Mouse (Mus musculus) limb, embryonic 11.5 days (tissue): ENCODE measurements around the gene Mfsd1. TPM values are rescaled to one million over a fixed set of nuclear protein-coding genes. Genes with fewer than 3 reads are reported as not detected.

Experiments
- ATAC-seq: fragments of 200-750 bp; cut with Nextera tagmentation; 2 replicates; pipeline ENCODE4 v1.8.0; 2017; ENCODE audit warnings: low read depth; ENCODE audit not compliant: insufficient number of reproducible peaks, low FRiP score, low TSS enrichment
- DNase-seq: peaks from one replicate; pipeline ENCODE4 v3.0.0-alpha.2; 2015; ENCODE audit warnings: low spot score
- H3K27ac ChIP-seq: fragments of 300-500 bp; sonication (generic); replicated peaks from 2 replicates; pipeline ENCODE4 v1.5.1; 2014; ENCODE audit warnings: low read depth, mild to moderate bottlenecking, low read length
- H3K27me3 ChIP-seq: fragments of 300-500 bp; sonication (generic); 2 replicates; pipeline ENCODE4 v1.6.1; 2014; ENCODE audit warnings: mild to moderate bottlenecking, low read length, mixed read lengths; ENCODE audit not compliant: control insufficient read depth, insufficient read depth
- H3K36me3 ChIP-seq: fragments of 300-500 bp; sonication (generic); 2 replicates; pipeline ENCODE4 v1.6.1; 2014; ENCODE audit warnings: mild to moderate bottlenecking, low read length, moderate library complexity, mixed read lengths; ENCODE audit not compliant: control insufficient read depth, insufficient read depth
- H3K4me1 ChIP-seq: fragments of 300-500 bp; sonication (generic); 2 replicates; pipeline ENCODE4 v1.6.1; 2014; ENCODE audit warnings: low read length, mixed read lengths; ENCODE audit not compliant: control insufficient read depth, insufficient read depth
- H3K4me2 ChIP-seq: fragments of 300-500 bp; sonication (generic); 2 replicates; pipeline ENCODE4 v1.6.1; 2014; ENCODE audit warnings: low read depth, mild to moderate bottlenecking, moderate library complexity; ENCODE audit not compliant: severe bottlenecking
- H3K4me3 ChIP-seq: fragments of 300-500 bp; sonication (generic); 2 replicates; pipeline ENCODE4 v1.5.1; 2014; ENCODE audit warnings: low read depth, low read length
- H3K9ac ChIP-seq: fragments of 300-500 bp; sonication (generic); 2 replicates; pipeline ENCODE4 v1.6.1; 2014; ENCODE audit warnings: mild to moderate bottlenecking, low read length
- H3K9me3 ChIP-seq: fragments of 300-500 bp; sonication (generic); 2 replicates; pipeline ENCODE4 v1.6.1; 2016; ENCODE audit warnings: low read length; ENCODE audit not compliant: control insufficient read depth
- WGBS: fragments of 180-500 bp; shearing (Covaris S2); extraction: QIAGEN DNeasy Blood & Tissue Kit; methylation state at CpG from one replicate; pipeline ENCODE4 v1.1.7; 2014; 5-methylcytosine and 5-hydroxymethylcytosine counted together
- polyA plus RNA-seq: library from polyadenylated mRNA; unstranded; fragments of >200 nt; fragmentation: Nextera tagmentation; extraction: Ambion mirVana; gene quantifications from 2 replicates; pipeline ENCODE4 v1.2.1, GENCODE M21; 2014

The Mfsd1 gene
- polyA plus RNA-seq, 1 experiment from 2014 or later, result 62.6 TPM

DNA sequence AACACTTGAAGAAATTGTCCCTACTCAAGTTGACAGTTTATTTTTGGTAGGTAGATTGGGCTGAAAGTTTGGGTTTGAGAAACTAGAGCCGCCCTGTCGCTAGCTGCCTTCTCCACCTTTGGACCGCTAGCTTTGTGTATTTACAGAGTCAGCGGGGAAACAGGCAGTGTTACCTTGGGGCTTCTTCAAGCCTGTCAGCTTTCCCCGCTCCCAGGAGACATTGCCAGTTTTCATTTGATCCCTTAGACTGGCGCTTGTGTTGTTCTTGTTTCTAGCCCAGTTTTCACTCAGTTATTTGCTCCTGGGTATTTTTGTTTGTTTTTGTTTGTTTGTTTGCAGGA, 1.3 kb downstream of the Mfsd1 start:
- H3K4me2 ChIP-seq, result peak overlapping the region; percentile 88; the same call in 1 of the 2 replicates
- 85% methylated on average over 6 of the region's 6 CpGs for WGBS
- no peak overlapping the region for H3K4me3 ChIP-seq

DNA sequence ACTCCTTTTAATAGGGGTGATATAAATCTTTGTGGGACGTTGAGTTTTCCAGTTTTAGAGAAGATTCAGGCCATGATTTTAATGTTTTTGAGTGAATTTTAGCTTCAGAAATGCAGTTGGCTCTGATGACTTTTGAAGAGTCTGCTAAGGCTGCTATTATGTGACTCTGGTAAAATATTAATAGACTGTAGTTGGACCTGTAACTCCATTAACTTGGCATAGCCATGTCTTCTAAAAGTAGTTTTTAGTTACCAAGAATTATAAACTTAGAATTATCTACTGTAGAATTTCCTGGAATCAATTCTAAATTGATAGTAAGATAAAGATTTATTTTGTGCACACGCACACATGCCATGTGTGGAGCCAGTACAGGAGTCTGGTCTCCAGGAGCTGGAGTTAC, 4.0 kb downstream of the Mfsd1 start:
- no peaks in the 10 kb centered on the region for H3K27me3 ChIP-seq
- H3K4me1 ChIP-seq, result no peaks in the 10 kb centered on the region
- H3K27ac ChIP-seq, result no peak overlapping the region
- H3K9me3 ChIP-seq, result no peaks in the 10 kb centered on the region
- no peak overlapping the region for H3K9ac ChIP-seq
- no peak for ATAC-seq
- no peak overlapping the region for H3K4me3 ChIP-seq
- no peak overlapping the region for H3K4me2 ChIP-seq
- WGBS, result 93% methylated on average over 2 of the region's 2 CpGs
- peaks cover 6% of the 10 kb centered on the region; the same call in 1 of the 2 replicates for H3K36me3 ChIP-seq
- DNase-seq, result no peak

More for the DNA sequence above, 1.3 kb downstream of the Mfsd1 start:
- Histone ChIP-seq H3K9me3 (no peaks in the 10 kb centered on the region), H3K4me1 (no peaks in the 10 kb centered on the region), H3K27me3 (no peaks in the 10 kb centered on the region), H3K27ac (no peak overlapping the region), H3K36me3 (peaks cover 6% of the 10 kb centered on the region; the same call in 1 of the 2 replicates), H3K9ac (no peak overlapping the region)
- ATAC-seq (no peak), DNase-seq (no peak)

DNA sequence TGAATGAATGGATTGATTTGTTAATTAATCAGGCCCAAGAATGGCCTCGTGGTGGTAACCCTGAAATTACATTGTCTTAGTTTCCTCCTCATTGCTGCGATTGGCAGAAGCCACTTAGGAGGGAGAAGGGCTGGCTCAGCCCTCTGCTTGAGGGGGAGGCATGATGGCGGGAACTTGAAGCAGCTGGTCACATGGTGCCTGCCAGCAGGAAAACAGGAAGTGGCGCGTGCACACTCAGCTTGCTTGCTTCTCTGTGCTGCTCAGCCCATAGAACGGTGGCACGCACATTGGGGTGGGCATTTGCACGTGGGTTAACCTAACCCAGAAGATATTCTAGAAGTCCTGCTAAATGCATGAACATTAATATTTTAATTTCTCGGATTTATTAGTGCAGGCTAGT, 4.9 kb downstream of the Mfsd1 start:
- Histone ChIP-seq H3K4me3 (no peak overlapping the region), H3K4me1 (no peaks in the 10 kb centered on the region), H3K36me3 (peaks cover 6% of the 10 kb centered on the region; the same call in 1 of the 2 replicates), H3K27me3 (no peaks in the 10 kb centered on the region), H3K4me2 (no peak overlapping the region), H3K27ac (no peak overlapping the region), H3K9me3 (no peaks in the 10 kb centered on the region), H3K9ac (no peak overlapping the region)
- DNase-seq (no peak), ATAC-seq (no peak)
- WGBS, result 86% methylated on average over 9 of the region's 9 CpGs

DNA sequence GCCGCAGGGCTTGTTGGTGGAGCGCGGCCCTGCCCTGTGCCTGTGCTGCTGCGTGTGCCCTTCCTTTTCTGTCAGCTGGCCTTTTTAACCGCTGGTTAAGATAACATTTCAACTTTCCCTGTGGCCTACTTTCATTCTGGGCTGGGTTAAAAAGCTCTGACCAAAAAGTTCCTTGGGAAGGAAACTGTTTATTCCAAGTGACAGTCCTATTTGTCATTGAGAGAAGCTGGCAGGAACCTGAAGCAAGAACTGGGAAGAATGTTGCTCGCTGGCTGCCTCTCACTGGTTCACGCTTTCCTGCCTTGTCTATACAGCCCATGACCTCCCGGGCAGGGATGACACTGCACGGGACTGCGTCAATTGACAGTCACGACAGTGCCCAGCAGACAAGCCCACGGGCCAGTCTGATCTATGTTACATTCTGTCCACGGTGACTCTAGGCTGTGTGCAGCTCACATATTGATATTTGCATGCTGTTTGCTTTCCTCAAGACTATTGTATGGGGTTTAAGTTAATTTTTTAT, 19.1 kb downstream of the Mfsd1 start:
- ATAC-seq, result no peak

DNA sequence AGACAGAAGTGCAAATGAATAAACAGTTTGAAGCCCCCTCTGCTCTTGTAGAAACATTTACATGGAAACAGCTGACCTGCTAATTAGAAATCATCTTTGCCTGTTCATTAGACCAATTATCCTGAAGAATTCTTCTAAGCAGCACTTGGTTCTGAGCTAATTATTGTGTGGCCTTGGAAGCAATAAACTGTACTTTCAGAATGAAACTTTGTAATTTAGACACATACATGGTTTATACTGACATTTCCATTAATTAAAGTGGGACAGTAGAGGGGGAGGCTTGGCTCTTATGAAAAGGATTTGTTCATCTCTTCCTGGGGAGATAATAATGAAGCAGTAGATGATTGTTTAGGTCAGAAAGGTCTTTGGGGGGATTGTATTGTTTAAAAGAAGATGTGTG, 35.7 kb downstream of the Mfsd1 start:
- no peaks in the 10 kb centered on the region for H3K27me3 ChIP-seq
- no peak overlapping the region for H3K9ac ChIP-seq
- no peak for DNase-seq
- H3K27ac ChIP-seq, result no peak overlapping the region
- no peaks in the 10 kb centered on the region for H3K9me3 ChIP-seq
- no peak overlapping the region for H3K4me2 ChIP-seq
- peaks cover 3% of the 10 kb centered on the region; the same call in 1 of the 2 replicates for H3K4me1 ChIP-seq
- ATAC-seq, result no peak
- H3K36me3 ChIP-seq, result no peaks in the 10 kb centered on the region
- no peak overlapping the region for H3K4me3 ChIP-seq

More for the DNA sequence above, 19.1 kb downstream of the Mfsd1 start:
- Histone ChIP-seq H3K9me3 (no peaks in the 10 kb centered on the region), H3K9ac (no peak overlapping the region), H3K27ac (no peak overlapping the region), H3K27me3 (no peaks in the 10 kb centered on the region), H3K4me1 (no peaks in the 10 kb centered on the region), H3K4me2 (no peak overlapping the region), H3K4me3 (no peak overlapping the region), H3K36me3 (peaks cover 11% of the 10 kb centered on the region; the same call in 1 of the 2 replicates)
- 89% methylated on average over 13 of the region's 13 CpGs for WGBS
- no peak for DNase-seq

DNA sequence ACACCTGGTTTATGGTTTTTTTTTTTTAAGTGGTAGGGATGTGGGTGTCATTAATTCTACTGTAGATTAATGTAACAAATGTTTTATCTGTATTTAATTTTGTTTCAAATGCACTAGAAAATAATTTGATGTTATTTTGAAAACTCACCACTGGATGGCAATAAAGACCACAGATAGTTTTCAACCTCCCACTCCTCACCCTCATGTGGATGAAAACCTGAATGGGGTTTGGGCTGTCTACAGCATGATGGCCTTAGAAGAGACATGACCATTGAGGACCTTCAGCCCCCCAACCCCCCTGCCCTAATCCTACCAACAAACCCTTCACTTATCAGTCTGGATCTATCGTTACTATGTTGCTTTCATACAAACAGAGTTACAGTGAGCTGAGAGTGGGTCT, 42.1 kb downstream of the Mfsd1 start:
- H3K9me3 ChIP-seq, result no peaks in the 10 kb centered on the region
- ATAC-seq (no peak), DNase-seq (no peak)
- H3K27me3 ChIP-seq, result no peaks in the 10 kb centered on the region
- no peak overlapping the region for H3K9ac ChIP-seq
- H3K4me2 ChIP-seq, result no peak overlapping the region
- H3K27ac ChIP-seq, result no peak overlapping the region
- WGBS, result 97% methylated on average over 1 of the region's 1 CpGs
- no peaks in the 10 kb centered on the region for H3K4me1 ChIP-seq
- no peak overlapping the region for H3K4me3 ChIP-seq
- no peaks in the 10 kb centered on the region for H3K36me3 ChIP-seq

DNA sequence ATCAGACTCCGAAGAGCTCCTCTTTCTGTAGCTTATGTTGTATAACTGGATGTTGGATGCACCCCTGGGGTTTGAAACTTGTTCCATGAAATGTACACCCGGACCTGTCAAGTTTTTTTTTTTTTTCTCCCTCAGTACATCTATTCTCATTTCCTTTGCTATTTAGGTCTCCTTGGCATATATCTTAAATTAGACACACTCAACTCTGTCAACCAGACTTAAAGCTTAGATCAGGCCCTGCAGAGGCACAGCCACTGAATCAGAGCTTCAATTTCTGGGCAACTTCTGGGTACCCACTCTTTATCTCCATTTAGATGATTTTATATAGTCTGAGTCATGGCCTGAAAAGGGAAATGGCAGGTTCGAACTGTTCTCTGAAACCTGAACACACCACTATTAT, 60.6 kb downstream of the Mfsd1 start:
- H3K27ac ChIP-seq, result no peak overlapping the region
- ATAC-seq (no peak), DNase-seq (no peak)
- H3K27me3 ChIP-seq, result no peaks in the 10 kb centered on the region
- no peak overlapping the region for H3K4me3 ChIP-seq
- H3K4me1 ChIP-seq, result no peaks in the 10 kb centered on the region
- no peaks in the 10 kb centered on the region for H3K36me3 ChIP-seq
- no peak overlapping the region for H3K4me2 ChIP-seq
- no peak overlapping the region for H3K9ac ChIP-seq
- WGBS, result 86% methylated on average over 3 of the region's 3 CpGs
- no peaks in the 10 kb centered on the region for H3K9me3 ChIP-seq

DNA sequence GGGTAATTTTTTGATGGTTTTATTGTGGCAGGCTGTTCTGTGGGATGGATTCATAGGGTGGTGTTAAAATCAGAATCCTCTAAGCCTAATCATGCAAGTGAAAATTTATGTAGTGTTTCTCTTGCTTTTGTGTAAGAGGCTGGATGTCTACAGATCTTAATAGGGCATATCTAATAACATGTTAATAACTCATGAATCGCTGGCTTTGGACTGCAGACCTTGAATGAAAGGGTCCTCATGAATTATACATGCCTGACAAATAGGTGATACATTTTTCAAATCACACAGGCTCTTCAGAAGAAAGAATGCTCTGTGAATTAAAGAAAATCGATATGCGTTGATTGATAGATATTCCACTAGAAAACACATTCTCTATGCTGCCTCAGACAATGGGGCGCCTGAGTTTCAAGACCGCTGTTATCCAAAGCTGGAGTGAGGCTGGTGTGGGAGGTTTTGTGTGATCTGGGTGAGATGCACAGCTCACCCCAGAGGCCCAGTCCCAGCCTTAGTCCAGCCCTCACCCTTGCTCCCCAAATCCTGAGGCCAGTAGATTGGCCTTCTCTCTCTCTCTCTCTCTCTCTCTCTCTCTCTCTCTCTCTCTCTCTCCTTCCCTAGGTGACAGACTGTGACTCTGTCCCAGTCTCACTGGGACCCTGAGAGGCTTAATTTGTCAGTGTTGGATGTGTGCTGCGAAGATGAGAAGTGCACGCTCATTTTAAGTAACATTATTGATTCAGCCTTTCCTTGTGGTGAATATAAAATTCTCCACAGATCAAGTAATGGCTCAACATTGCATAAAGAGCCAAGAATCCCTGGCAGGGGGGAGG, 63.3 kb downstream of the Mfsd1 start:
- H3K27me3 ChIP-seq, result no peaks in the 10 kb centered on the region
- H3K9me3 ChIP-seq, result no peaks in the 10 kb centered on the region
- 91% methylated on average over 7 of the region's 7 CpGs for WGBS
- no peaks in the 10 kb centered on the region for H3K36me3 ChIP-seq
- H3K4me1 ChIP-seq, result no peaks in the 10 kb centered on the region
- ATAC-seq, result no peak
- DNase-seq, result no peak
- no peak overlapping the region for H3K9ac ChIP-seq
- H3K4me3 ChIP-seq, result no peak overlapping the region
- no peak overlapping the region for H3K27ac ChIP-seq
- no peak overlapping the region for H3K4me2 ChIP-seq
